Mouse (Mus musculus): ENCODE results near the gene Megf8. TPM values are rescaled to one million over a fixed set of nuclear protein-coding genes. Genes with fewer than 3 reads are reported as not detected.

Megf8 gene
- polyA plus RNA-seq, 1 experiment from 2014 or later: 19.5 TPM

GRCm38 (mm10) chr7:25281734-25282601, 35.0 kb upstream of the Megf8 start:
- Histone ChIP-seq H3K4me3 (peak overlapping the region; percentile 85), H3K27ac (peak overlapping the region; percentile 100), H3K27me3 (no peaks in the 10 kb centered on the region), H3K36me3 (peaks cover 24% of the 10 kb centered on the region), H3K9ac (peak overlapping the region; percentile 89), H3K9me3 (no peaks in the 10 kb centered on the region), H3K4me1 (peaks cover 53% of the 10 kb centered on the region), H3K4me2 (replicated peaks) (peak overlapping the region; percentile 82)
- ATAC-seq (ENCODE audit: low FRiP score, low read depth): peak; percentile 74
- under 1% methylated on average over 72 of the region's 108 CpGs for WGBS

- ATAC-seq (ENCODE audit: low FRiP score, low read depth): no peak
- H3K9me3 ChIP-seq: no peaks in the 10 kb centered on the region
- H3K36me3 ChIP-seq: peaks cover 32% of the 10 kb centered on the region
- WGBS: under 1% methylated on average over 28 of the region's 36 CpGs
- H3K4me2 ChIP-seq (replicated peaks): peak overlapping the region; percentile 82
- peaks cover 45% of the 10 kb centered on the region for H3K4me1 ChIP-seq
- H3K9ac ChIP-seq: peak overlapping the region; percentile 89
- peak overlapping the region; percentile 85 for H3K4me3 ChIP-seq
- peak overlapping the region; percentile 100 for H3K27ac ChIP-seq
- no peaks in the 10 kb centered on the region for H3K27me3 ChIP-seq
Observed at GRCm38 (mm10) chr7:25282731-25283211, 34.2 kb upstream of the Megf8 start.

GRCm38 (mm10) chr7:25283637-25284036, 33.3 kb upstream of the Megf8 start:
- WGBS: 23% methylated on average over 5 of the region's 5 CpGs
- H3K4me1 ChIP-seq: peaks cover 43% of the 10 kb centered on the region

GRCm38 (mm10) chr7:25284171-25284570, 32.8 kb upstream of the Megf8 start:
- peak overlapping the region; percentile 85 for H3K4me3 ChIP-seq
- 55% methylated on average over 2 of the region's 2 CpGs for WGBS
- H3K9ac ChIP-seq: peak overlapping the region; percentile 89
- no peaks in the 10 kb centered on the region for H3K9me3 ChIP-seq
- peak overlapping the region; percentile 82 for H3K4me2 ChIP-seq (replicated peaks)
- peaks cover 43% of the 10 kb centered on the region for H3K4me1 ChIP-seq
- peaks cover 46% of the 10 kb centered on the region for H3K36me3 ChIP-seq
- peak overlapping the region; percentile 100; the same call in 1 of the 2 replicates for H3K27ac ChIP-seq
- no peaks in the 10 kb centered on the region for H3K27me3 ChIP-seq
- no peak for ATAC-seq (ENCODE audit: low FRiP score, low read depth)

More at GRCm38 (mm10) chr7:25283637-25284036, 33.3 kb upstream of the Megf8 start:
- H3K9me3 ChIP-seq: no peaks in the 10 kb centered on the region
- ATAC-seq (ENCODE audit: low FRiP score, low read depth): no peak
- H3K36me3 ChIP-seq: peaks cover 41% of the 10 kb centered on the region
- no peaks in the 10 kb centered on the region for H3K27me3 ChIP-seq
- H3K27ac ChIP-seq: peak overlapping the region; percentile 100; the same call in 1 of the 2 replicates
- H3K4me2 ChIP-seq (replicated peaks): peak overlapping the region; percentile 82
- H3K4me3 ChIP-seq: peak overlapping the region; percentile 85
- H3K9ac ChIP-seq: peak overlapping the region; percentile 89

DNA sequence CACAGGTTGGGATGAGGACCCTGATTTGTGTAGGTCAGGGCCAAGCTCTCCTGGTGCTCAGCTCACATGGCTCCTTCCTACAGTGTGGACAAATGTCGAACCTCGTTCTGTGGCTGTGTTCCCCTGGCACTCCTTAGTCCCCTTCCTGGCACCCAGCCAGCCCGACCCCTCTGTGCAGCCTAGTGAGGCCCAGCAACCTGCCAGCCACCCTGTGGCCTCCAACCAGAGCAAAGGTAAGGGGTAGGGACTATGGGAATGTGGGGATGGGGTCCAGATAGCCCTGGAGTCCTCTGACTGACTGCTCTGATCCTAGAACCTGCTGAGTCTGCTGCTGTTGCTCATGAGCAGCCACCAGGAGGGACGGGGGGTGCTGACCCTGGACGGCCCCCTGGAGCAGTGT, 32.2 kb upstream of the Megf8 start:
- H3K36me3 ChIP-seq: peaks cover 52% of the 10 kb centered on the region
- WGBS: 70% methylated on average over 5 of the region's 5 CpGs
- no peak overlapping the region for H3K27ac ChIP-seq

GRCm38 (mm10) chr7:25285511-25286238, 31.3 kb upstream of the Megf8 start:
- no peak overlapping the region for H3K9ac ChIP-seq

More for the DNA sequence above, 32.2 kb upstream of the Megf8 start:
- Histone ChIP-seq H3K9me3 (no peaks in the 10 kb centered on the region), H3K4me2 (replicated peaks) (peak overlapping the region; percentile 82), H3K9ac (peak overlapping the region; percentile 89), H3K4me1 (peaks cover 41% of the 10 kb centered on the region), H3K4me3 (peak overlapping the region; percentile 85; the same call in 1 of the 2 replicates), H3K27me3 (no peaks in the 10 kb centered on the region)
- ATAC-seq (ENCODE audit: low FRiP score, low read depth): no peak

GRCm38 (mm10) chr7:25286989-25287388, 30.0 kb upstream of the Megf8 start:
- 83% methylated on average over 8 of the region's 8 CpGs for WGBS
- H3K4me2 ChIP-seq (replicated peaks): no peak overlapping the region
- ATAC-seq (ENCODE audit: low FRiP score, low read depth): no peak
- H3K27me3 ChIP-seq: no peaks in the 10 kb centered on the region
- H3K36me3 ChIP-seq: peaks cover 75% of the 10 kb centered on the region
- H3K9me3 ChIP-seq: no peaks in the 10 kb centered on the region
- no peak overlapping the region for H3K9ac ChIP-seq
- no peak overlapping the region for H3K27ac ChIP-seq
- H3K4me1 ChIP-seq: peaks cover 30% of the 10 kb centered on the region
- H3K4me3 ChIP-seq: no peak overlapping the region

More at GRCm38 (mm10) chr7:25285511-25286238, 31.3 kb upstream of the Megf8 start:
- peaks cover 36% of the 10 kb centered on the region for H3K4me1 ChIP-seq
- no peak overlapping the region for H3K4me3 ChIP-seq
- no peak for ATAC-seq (ENCODE audit: low FRiP score, low read depth)
- no peaks in the 10 kb centered on the region for H3K9me3 ChIP-seq
- H3K36me3 ChIP-seq: peaks cover 62% of the 10 kb centered on the region
- no peak overlapping the region for H3K4me2 ChIP-seq (replicated peaks)
- no peaks in the 10 kb centered on the region for H3K27me3 ChIP-seq
- 93% methylated on average over 20 of the region's 20 CpGs for WGBS
- H3K27ac ChIP-seq: no peak overlapping the region

GRCm38 (mm10) chr7:25288011-25288410, 29.0 kb upstream of the Megf8 start:
- 95% methylated on average over 12 of the region's 12 CpGs for WGBS
- no peak overlapping the region for H3K4me3 ChIP-seq
- H3K27me3 ChIP-seq: no peaks in the 10 kb centered on the region
- no peak for ATAC-seq (ENCODE audit: low FRiP score, low read depth)
- H3K27ac ChIP-seq: no peak overlapping the region
- peaks cover 30% of the 10 kb centered on the region for H3K4me1 ChIP-seq
- no peak overlapping the region for H3K9ac ChIP-seq
- no peaks in the 10 kb centered on the region for H3K9me3 ChIP-seq
- no peak overlapping the region for H3K4me2 ChIP-seq (replicated peaks)
- peaks cover 85% of the 10 kb centered on the region for H3K36me3 ChIP-seq

- Histone ChIP-seq H3K9ac (no peak overlapping the region), H3K4me1 (peaks cover 23% of the 10 kb centered on the region), H3K9me3 (no peaks in the 10 kb centered on the region), H3K4me3 (no peak overlapping the region), H3K27me3 (no peaks in the 10 kb centered on the region), H3K4me2 (replicated peaks) (no peak overlapping the region), H3K27ac (no peak overlapping the region), H3K36me3 (peaks cover 92% of the 10 kb centered on the region)
- WGBS: 75% methylated on average over 3 of the region's 3 CpGs
- no peak for ATAC-seq (ENCODE audit: low FRiP score, low read depth)
Observed at GRCm38 (mm10) chr7:25288721-25289120, 28.2 kb upstream of the Megf8 start.

DNA sequence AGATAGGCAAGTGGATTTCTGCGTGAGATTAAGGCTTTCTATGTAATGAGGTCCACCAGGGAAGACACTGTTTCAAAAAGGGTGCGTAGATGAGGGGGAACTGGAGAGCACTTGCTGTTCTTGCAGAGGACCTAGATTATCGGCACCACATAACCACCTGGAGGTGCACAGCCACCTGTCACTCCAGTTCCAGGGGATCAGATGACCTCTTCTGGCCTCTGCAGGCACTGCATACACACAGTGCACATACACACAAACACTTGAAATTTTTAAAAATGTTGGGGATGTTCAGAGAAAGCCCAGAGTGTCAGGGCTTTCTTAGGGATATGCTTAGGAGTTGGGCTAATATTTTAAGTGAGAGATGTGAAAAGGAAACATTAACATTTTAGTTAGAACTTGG, 27.0 kb upstream of the Megf8 start:
- H3K27ac ChIP-seq: no peak overlapping the region
- 93% methylated on average over 3 of the region's 3 CpGs for WGBS
- peaks cover 11% of the 10 kb centered on the region for H3K4me1 ChIP-seq
- peaks cover 100% of the 10 kb centered on the region for H3K36me3 ChIP-seq
- no peak for ATAC-seq (ENCODE audit: low FRiP score, low read depth)
- H3K4me2 ChIP-seq (replicated peaks): no peak overlapping the region
- no peaks in the 10 kb centered on the region for H3K9me3 ChIP-seq
- H3K27me3 ChIP-seq: no peaks in the 10 kb centered on the region
- H3K9ac ChIP-seq: no peak overlapping the region
- no peak overlapping the region for H3K4me3 ChIP-seq

- Histone ChIP-seq H3K27ac (no peak overlapping the region), H3K9me3 (no peaks in the 10 kb centered on the region), H3K36me3 (peaks cover 100% of the 10 kb centered on the region), H3K4me1 (peaks cover 14% of the 10 kb centered on the region; the same call in 1 of the 2 replicates), H3K9ac (no peak overlapping the region; the same call in 1 of the 2 replicates), H3K4me3 (no peak overlapping the region), H3K27me3 (no peaks in the 10 kb centered on the region), H3K4me2 (replicated peaks) (no peak overlapping the region)
- 95% methylated on average over 1 of the region's 1 CpGs for WGBS
- no peak for ATAC-seq (ENCODE audit: low FRiP score, low read depth)
Observed at GRCm38 (mm10) chr7:25290463-25290862, 26.5 kb upstream of the Megf8 start.

DNA sequence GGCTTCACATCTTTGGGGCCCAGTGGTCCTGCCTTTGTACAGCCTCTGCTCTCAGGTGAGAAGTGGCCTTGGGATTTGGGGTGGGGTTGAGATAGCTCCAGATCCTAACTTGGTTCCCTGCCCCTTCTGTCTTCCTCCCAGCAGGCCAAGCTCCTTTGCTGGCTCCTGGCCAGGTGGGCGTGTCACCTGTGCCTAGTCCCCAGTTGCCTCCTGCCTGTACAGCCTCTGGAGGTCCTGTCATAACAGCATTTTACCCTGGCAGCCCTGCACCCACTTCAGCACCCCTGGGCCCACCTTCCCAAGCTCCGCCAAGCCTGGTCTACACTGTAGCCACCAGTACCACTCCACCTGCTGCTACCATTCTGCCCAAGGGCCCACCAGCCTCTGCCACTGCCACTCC, 26.1 kb upstream of the Megf8 start:
- WGBS: 78% methylated on average over 2 of the region's 2 CpGs
- Histone ChIP-seq H3K4me2 (replicated peaks) (no peak overlapping the region), H3K27ac (no peak overlapping the region), H3K36me3 (peaks cover 100% of the 10 kb centered on the region), H3K27me3 (no peaks in the 10 kb centered on the region), H3K4me3 (no peak overlapping the region), H3K4me1 (peaks cover 15% of the 10 kb centered on the region), H3K9ac (no peak overlapping the region; the same call in 1 of the 2 replicates), H3K9me3 (no peaks in the 10 kb centered on the region)
- ATAC-seq (ENCODE audit: low FRiP score, low read depth): no peak
